Mouse (Mus musculus): Measurements from ENCODE around the gene Asb15. TPM values are rescaled to one million over a fixed set of nuclear protein-coding genes. Genes with fewer than 3 reads are reported as not detected.

Asb15 gene
- polyA plus RNA-seq, 1 experiment from 2014 or later = not detected

GRCm38 (mm10) chr6:24571126-24571525 lies 43.2 kb downstream of the Asb15 start:
- Histone ChIP-seq H3K27ac (ENCODE audit: low read length) (no peak overlapping the region), H3K9ac (replicated peaks; ENCODE audit: low read depth, low read length) (no peak overlapping the region), H3K9me3 (ENCODE audit: control insufficient read depth, low read depth, low read length) (0 out of 2 replicates have a peak, but pooled peaks cover 3% of the 10 kb centered on the region), H3K36me3 (ENCODE audit: control insufficient read depth, insufficient read depth, low read length) (no peaks in the 10 kb centered on the region), H3K27me3 (ENCODE audit: control insufficient read depth, insufficient read depth, low read length) (no peaks in the 10 kb centered on the region), H3K4me2 (replicated peaks; ENCODE audit: low read depth, low read length) (no peak overlapping the region), H3K4me1 (ENCODE audit: control insufficient read depth, insufficient read depth, low read length) (no peaks in the 10 kb centered on the region), H3K4me3 (ENCODE audit: low read depth, low read length) (no peak overlapping the region)
- WGBS = 65% methylated on average over 6 of the region's 6 CpGs
- no peak for ATAC-seq (ENCODE audit: insufficient number of reproducible peaks, insufficient read depth, low FRiP score, low read depth)

DNA sequence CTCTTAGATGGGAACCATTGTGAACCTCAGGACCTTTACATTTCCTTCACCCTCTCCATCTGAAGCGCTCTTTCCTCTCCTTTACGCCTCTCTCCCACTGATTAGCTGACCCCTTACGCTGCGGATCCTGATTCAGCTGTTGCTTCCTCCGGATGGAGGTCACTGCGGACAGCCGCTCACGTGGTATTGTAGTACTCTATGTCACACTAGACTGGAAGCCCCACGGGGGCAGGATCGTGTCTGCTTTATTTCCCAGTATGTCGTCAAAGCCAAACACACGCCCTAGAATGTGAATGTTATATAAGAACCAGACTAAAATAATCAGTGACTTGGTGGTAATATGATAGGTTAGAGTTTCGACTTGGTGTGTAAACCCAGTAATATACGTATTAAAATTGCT lies 44.5 kb downstream of the Asb15 start:
- no peak for ATAC-seq (ENCODE audit: insufficient number of reproducible peaks, insufficient read depth, low FRiP score, low read depth)
- Histone ChIP-seq H3K27me3 (ENCODE audit: control insufficient read depth, insufficient read depth, low read length) (no peaks in the 10 kb centered on the region), H3K4me1 (ENCODE audit: control insufficient read depth, insufficient read depth, low read length) (no peaks in the 10 kb centered on the region), H3K36me3 (ENCODE audit: control insufficient read depth, insufficient read depth, low read length) (no peaks in the 10 kb centered on the region), H3K27ac (ENCODE audit: low read length) (no peak overlapping the region), H3K4me3 (ENCODE audit: low read depth, low read length) (no peak overlapping the region), H3K4me2 (replicated peaks; ENCODE audit: low read depth, low read length) (no peak overlapping the region), H3K9ac (replicated peaks; ENCODE audit: low read depth, low read length) (no peak overlapping the region), H3K9me3 (ENCODE audit: control insufficient read depth, low read depth, low read length) (0 out of 2 replicates have a peak, but pooled peaks cover 3% of the 10 kb centered on the region)
- 90% methylated on average over 14 of the region's 14 CpGs for WGBS

DNA sequence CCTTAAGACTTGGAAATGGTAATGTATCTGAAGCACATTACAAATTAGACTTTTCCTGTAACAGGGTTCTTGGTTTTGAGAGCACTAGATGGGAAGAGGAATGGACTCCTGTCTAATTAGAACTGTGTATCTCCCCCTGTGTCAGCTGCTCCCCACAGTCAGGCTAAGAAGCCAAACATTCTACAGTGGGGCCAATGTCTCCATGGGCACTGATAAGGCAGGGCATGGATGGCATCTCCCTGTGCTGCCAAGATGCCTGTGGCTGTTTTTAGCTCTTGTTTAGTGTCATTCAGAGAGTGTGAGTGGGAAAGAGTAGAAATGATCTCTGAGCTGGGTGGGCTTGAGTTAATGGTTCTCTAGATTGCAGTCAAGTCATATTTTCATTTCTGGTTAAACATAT lies 45.4 kb downstream of the Asb15 start:
- Histone ChIP-seq H3K4me2 (replicated peaks; ENCODE audit: low read depth, low read length) (no peak overlapping the region), H3K27me3 (ENCODE audit: control insufficient read depth, insufficient read depth, low read length) (no peaks in the 10 kb centered on the region), H3K27ac (ENCODE audit: low read length) (no peak overlapping the region), H3K4me3 (ENCODE audit: low read depth, low read length) (no peak overlapping the region), H3K9me3 (ENCODE audit: control insufficient read depth, low read depth, low read length) (0 out of 2 replicates have a peak, but pooled peaks cover 3% of the 10 kb centered on the region), H3K36me3 (ENCODE audit: control insufficient read depth, insufficient read depth, low read length) (no peaks in the 10 kb centered on the region), H3K4me1 (ENCODE audit: control insufficient read depth, insufficient read depth, low read length) (no peaks in the 10 kb centered on the region), H3K9ac (replicated peaks; ENCODE audit: low read depth, low read length) (no peak overlapping the region)
- ATAC-seq (ENCODE audit: insufficient number of reproducible peaks, insufficient read depth, low FRiP score, low read depth) = no peak

GRCm38 (mm10) chr6:24583456-24583855 lies 55.5 kb downstream of the Asb15 start:
- WGBS = 69% methylated on average over 3 of the region's 3 CpGs
- Histone ChIP-seq H3K9me3 (ENCODE audit: control insufficient read depth, low read depth, low read length) (no peaks in the 10 kb centered on the region), H3K4me3 (ENCODE audit: low read depth, low read length) (no peak overlapping the region), H3K36me3 (ENCODE audit: control insufficient read depth, insufficient read depth, low read length) (no peaks in the 10 kb centered on the region), H3K27ac (ENCODE audit: low read length) (no peak overlapping the region), H3K4me1 (ENCODE audit: control insufficient read depth, insufficient read depth, low read length) (0 out of 2 replicates have a peak, but pooled peaks cover 5% of the 10 kb centered on the region), H3K27me3 (ENCODE audit: control insufficient read depth, insufficient read depth, low read length) (no peaks in the 10 kb centered on the region), H3K4me2 (replicated peaks; ENCODE audit: low read depth, low read length) (no peak overlapping the region), H3K9ac (replicated peaks; ENCODE audit: low read depth, low read length) (no peak overlapping the region)
- no peak for ATAC-seq (ENCODE audit: insufficient number of reproducible peaks, insufficient read depth, low FRiP score, low read depth)

- Histone ChIP-seq H3K9ac (replicated peaks; ENCODE audit: low read depth, low read length) (no peak overlapping the region), H3K4me3 (ENCODE audit: low read depth, low read length) (no peak overlapping the region), H3K27ac (ENCODE audit: low read length) (no peak overlapping the region), H3K4me2 (replicated peaks; ENCODE audit: low read depth, low read length) (no peak overlapping the region), H3K9me3 (ENCODE audit: control insufficient read depth, low read depth, low read length) (no peaks in the 10 kb centered on the region), H3K36me3 (ENCODE audit: control insufficient read depth, insufficient read depth, low read length) (no peaks in the 10 kb centered on the region), H3K4me1 (ENCODE audit: control insufficient read depth, insufficient read depth, low read length) (0 out of 2 replicates have a peak, but pooled peaks cover 5% of the 10 kb centered on the region), H3K27me3 (ENCODE audit: control insufficient read depth, insufficient read depth, low read length) (no peaks in the 10 kb centered on the region)
- no peak; the same call in 1 of the 2 replicates for ATAC-seq (ENCODE audit: insufficient number of reproducible peaks, insufficient read depth, low FRiP score, low read depth)
- whole genome bisulfite sequencing = 25% methylated on average over 10 of the region's 10 CpGs
These were observed 57.7 kb downstream of the Asb15 start for GRCm38 (mm10) chr6:24585431-24586310.

DNA sequence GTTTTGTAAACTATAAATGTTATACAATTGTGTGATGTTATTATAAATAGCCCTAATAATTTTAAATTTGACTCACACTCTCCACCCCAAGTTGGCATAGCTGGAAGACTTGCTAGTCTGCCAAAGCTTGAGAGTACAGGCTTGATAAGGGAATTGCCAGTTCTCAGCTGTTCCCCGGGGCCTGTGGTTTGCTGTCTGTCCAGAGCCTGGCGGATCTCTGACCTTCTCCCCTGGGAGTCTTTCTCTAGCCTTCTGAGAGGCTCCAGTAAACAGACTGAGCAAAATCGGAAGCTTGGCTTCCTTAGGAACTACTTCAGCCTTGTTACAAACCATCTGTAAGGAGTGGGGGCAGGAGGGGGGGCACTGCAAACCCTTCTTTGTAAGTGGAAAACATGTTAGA lies 58.9 kb downstream of the Asb15 start:
- no peak for ATAC-seq (ENCODE audit: insufficient number of reproducible peaks, insufficient read depth, low FRiP score, low read depth)
- Histone ChIP-seq H3K4me2 (replicated peaks; ENCODE audit: low read depth, low read length) (no peak overlapping the region), H3K27ac (ENCODE audit: low read length) (no peak overlapping the region), H3K4me3 (ENCODE audit: low read depth, low read length) (no peak overlapping the region), H3K4me1 (ENCODE audit: control insufficient read depth, insufficient read depth, low read length) (0 out of 2 replicates have a peak, but pooled peaks cover 5% of the 10 kb centered on the region), H3K9ac (replicated peaks; ENCODE audit: low read depth, low read length) (no peak overlapping the region), H3K36me3 (ENCODE audit: control insufficient read depth, insufficient read depth, low read length) (no peaks in the 10 kb centered on the region), H3K27me3 (ENCODE audit: control insufficient read depth, insufficient read depth, low read length) (no peaks in the 10 kb centered on the region), H3K9me3 (ENCODE audit: control insufficient read depth, low read depth, low read length) (no peaks in the 10 kb centered on the region)
- WGBS = 14% methylated on average over 3 of the region's 3 CpGs

DNA sequence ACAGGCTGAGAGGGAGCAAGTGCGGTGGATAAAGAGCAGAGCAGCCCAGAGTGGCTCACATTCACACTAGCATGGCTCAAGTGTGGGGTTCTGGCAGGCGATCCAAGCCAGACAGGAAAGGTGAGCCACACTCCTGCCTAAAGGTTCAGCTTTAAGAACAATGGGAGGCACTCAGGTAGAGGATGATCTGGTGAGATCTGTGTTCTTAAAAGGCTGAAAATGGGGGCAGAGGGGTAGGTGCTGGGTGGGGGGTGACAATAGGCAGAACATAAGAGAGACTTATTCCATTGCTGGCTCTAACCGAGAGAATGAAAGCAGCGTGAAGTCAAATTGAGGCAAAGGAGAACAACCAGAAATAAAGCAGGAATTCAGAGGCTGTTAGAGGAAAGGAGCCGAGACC lies 62.3 kb downstream of the Asb15 start:
- Histone ChIP-seq H3K4me1 (ENCODE audit: control insufficient read depth, insufficient read depth, low read length) (0 out of 2 replicates have a peak, but pooled peaks cover 5% of the 10 kb centered on the region), H3K4me3 (ENCODE audit: low read depth, low read length) (no peak overlapping the region), H3K9ac (replicated peaks; ENCODE audit: low read depth, low read length) (no peak overlapping the region), H3K4me2 (replicated peaks; ENCODE audit: low read depth, low read length) (no peak overlapping the region), H3K27ac (ENCODE audit: low read length) (no peak overlapping the region), H3K9me3 (ENCODE audit: control insufficient read depth, low read depth, low read length) (no peaks in the 10 kb centered on the region), H3K27me3 (ENCODE audit: control insufficient read depth, insufficient read depth, low read length) (no peaks in the 10 kb centered on the region), H3K36me3 (ENCODE audit: control insufficient read depth, insufficient read depth, low read length) (no peaks in the 10 kb centered on the region)
- ATAC-seq (ENCODE audit: insufficient number of reproducible peaks, insufficient read depth, low FRiP score, low read depth) = no peak
- WGBS = 81% methylated on average over 5 of the region's 5 CpGs

DNA sequence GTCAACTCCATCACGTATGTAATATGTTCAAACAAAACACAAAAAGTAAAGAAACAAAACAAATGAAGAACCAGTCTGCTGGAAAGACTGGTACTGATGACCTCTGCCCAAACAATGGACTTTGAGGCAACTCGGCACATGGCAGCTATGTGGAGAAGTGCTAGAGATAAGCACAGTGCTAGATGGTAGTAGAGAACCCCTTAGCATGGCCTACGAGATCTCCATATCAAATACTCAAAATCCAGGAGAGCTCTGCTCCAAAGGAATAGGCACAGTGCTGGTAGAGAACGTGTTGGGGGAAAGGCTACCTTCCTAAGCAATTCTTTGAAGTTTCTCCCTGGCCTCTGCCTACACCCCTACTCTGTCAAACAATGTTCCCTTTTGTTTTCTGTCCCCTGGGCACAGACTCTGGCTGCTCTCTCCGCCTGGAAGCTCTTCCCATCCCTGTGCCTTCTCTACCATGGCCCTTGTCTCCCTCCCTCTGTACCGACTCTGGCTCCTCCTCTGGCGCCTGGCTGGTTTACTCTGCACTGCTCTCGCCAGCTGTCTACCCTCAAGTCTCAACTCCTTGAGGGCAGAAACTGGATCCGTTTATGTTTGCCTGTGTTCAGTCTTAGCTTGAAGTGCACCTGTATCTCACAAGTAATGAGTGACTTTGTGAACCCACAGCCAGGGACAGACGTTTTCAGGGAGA lies 63.7 kb downstream of the Asb15 start:
- H3K27me3 ChIP-seq (ENCODE audit: control insufficient read depth, insufficient read depth, low read length) = no peaks in the 10 kb centered on the region
- ATAC-seq (ENCODE audit: insufficient number of reproducible peaks, insufficient read depth, low FRiP score, low read depth) = peak; percentile 23; the same call in 1 of the 2 replicates
- WGBS = 37% methylated on average over 10 of the region's 10 CpGs
- H3K4me2 ChIP-seq (replicated peaks; ENCODE audit: low read depth, low read length) = no peak overlapping the region
- H3K9ac ChIP-seq (replicated peaks; ENCODE audit: low read depth, low read length) = no peak overlapping the region
- H3K27ac ChIP-seq (ENCODE audit: low read length) = no peak overlapping the region
- H3K4me3 ChIP-seq (ENCODE audit: low read depth, low read length) = no peak overlapping the region
- H3K4me1 ChIP-seq (ENCODE audit: control insufficient read depth, insufficient read depth, low read length) = no peaks in the 10 kb centered on the region
- no peaks in the 10 kb centered on the region for H3K9me3 ChIP-seq (ENCODE audit: control insufficient read depth, low read depth, low read length)
- H3K36me3 ChIP-seq (ENCODE audit: control insufficient read depth, insufficient read depth, low read length) = no peaks in the 10 kb centered on the region

Measured in stomach, embryonic 14.5 days (tissue).